Mouse (Mus musculus) MEL (cell line): ENCODE data around the gene C1ra.

Source experiments
- CHD1 ChIP-seq: IDR thresholded peaks from 2 replicates; pipeline ENCODE4 v1.6.1; 2012; ENCODE audit warnings: low read depth, mild to moderate bottlenecking, inconsistent platforms, low read length, improper control_type of control experiment
- CHD2 ChIP-seq: IDR thresholded peaks from 2 replicates; pipeline ENCODE4 v1.6.1; 2011; ENCODE audit warnings: low read length, improper control_type of control experiment
- CTCF ChIP-seq, 3 experiments: IDR thresholded peaks in 2 of 3; conservative IDR thresholded peaks in 1 of 3; 2 replicates each; pipeline ENCODE4 v1.5.1; 2011 to 2012; ENCODE audit warnings: low read length in 3 of 3, low read depth in 2 of 3, mild to moderate bottlenecking in 2 of 3, improper control_type of control experiment in 1 of 3, inconsistent platforms in 1 of 3, mixed read lengths in 1 of 3, moderate library complexity in 1 of 3; ENCODE audit not compliant: control insufficient read depth in 1 of 3, insufficient read depth in 1 of 3, poor library complexity in 1 of 3, severe bottlenecking in 1 of 3
- MAFK ChIP-seq: IDR thresholded peaks from 2 replicates; pipeline ENCODE4 v1.6.1; 2011; ENCODE audit warnings: low read depth, mild to moderate bottlenecking, low read length, improper control_type of control experiment, borderline replicate concordance
- MXI1 ChIP-seq: IDR thresholded peaks from 2 replicates; pipeline ENCODE4 v1.6.1; 2011; ENCODE audit warnings: mild to moderate bottlenecking, low read depth, low read length, improper control_type of control experiment
- POLR2A ChIP-seq, 2 experiments: IDR thresholded peaks; 2 replicates each; pipeline ENCODE4 v1.6.1; 2011 to 2012; ENCODE audit warnings: low read length in 2 of 2, mild to moderate bottlenecking in 2 of 2, control low read depth in 1 of 2, improper control_type of control experiment in 1 of 2, low read depth in 1 of 2, moderate library complexity in 1 of 2; ENCODE audit not compliant: control insufficient read depth in 1 of 2, insufficient read depth in 1 of 2, poor library complexity in 1 of 2
- RAD21 ChIP-seq: IDR thresholded peaks from 2 replicates; pipeline ENCODE4 v1.6.1; 2011; ENCODE audit warnings: mild to moderate bottlenecking, low read depth, low read length, improper control_type of control experiment
- TAL1 ChIP-seq: IDR thresholded peaks from 2 replicates; pipeline ENCODE4 v1.6.1; 2012; ENCODE audit warnings: mild to moderate bottlenecking, inconsistent platforms, low read length, moderate library complexity, mixed read lengths
- TBP ChIP-seq: IDR thresholded peaks from 2 replicates; pipeline ENCODE4 v1.8.0; 2011; ENCODE audit warnings: low read depth, low read length, improper control_type of control experiment

DNA sequence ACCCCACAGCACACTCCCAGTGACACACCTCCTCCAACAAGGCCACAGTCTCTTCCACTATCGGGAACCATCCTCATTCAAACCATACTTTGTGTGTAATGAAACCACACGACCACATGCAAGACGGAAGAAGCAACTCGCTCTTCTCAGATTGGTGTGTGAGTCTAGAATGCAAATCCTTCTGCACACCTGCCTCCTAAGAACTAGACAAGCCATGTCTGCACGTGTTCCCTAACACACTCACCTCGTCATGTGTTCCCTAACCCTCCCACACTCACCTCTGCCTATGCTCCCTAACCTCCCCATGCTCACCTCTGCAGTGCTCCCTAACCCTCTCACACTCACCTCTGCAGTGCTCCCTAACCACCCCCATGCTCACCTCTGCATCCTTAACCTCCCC, 20.8 kb upstream of the C1ra start:
- no peak for TF ChIP-seq POLR2A (IDR thresholded peaks at IDR 0.05; ENCODE audit: control insufficient read depth in 1 of 2, insufficient read depth in 1 of 2, low read depth in 1 of 2, low read length in 2 of 2, poor library complexity in 1 of 2)
- TF ChIP-seq TAL1 = no peak
- TF ChIP-seq TBP = no peak
- TF ChIP-seq CTCF (IDR thresholded peaks at IDR 0.05 in 2 of 3, conservative IDR thresholded peaks at IDR 0.05 in 1 of 3; ENCODE audit: control insufficient read depth in 1 of 3, insufficient read depth in 1 of 3, low read depth in 2 of 3, low read length in 3 of 3, poor library complexity in 1 of 3, severe bottlenecking in 1 of 3) = no peak
- no peak for TF ChIP-seq CHD1
- TF ChIP-seq MXI1 = no peak
- no peak for TF ChIP-seq MAFK
- TF ChIP-seq CHD2 = no peak
- no peak for TF ChIP-seq RAD21
